ENCODE assay signal across 10 mouse cellular contexts in genomic region chr19:6048681-6049410, GRCm38 (mm10). TPM values are rescaled to one million over a fixed set of nuclear protein-coding genes. Genes with fewer than 3 reads are reported as not detected.
DNase-seq lines count a peak whose midpoint lies in the region; ATAC-seq and TF ChIP-seq lines count a peak whose summit lies in the region.
"Had no signal": no experiment of that assay in that cellular context is flagged by ENCODE, and none has a peak within 500 bp of the region (broad histone marks: within the 10 kb centered on the region; RNA-seq: fewer than 3 reads in every experiment).

No protein-coding gene starts in this region.

- no peak for TF ChIP-seq RAD21 in CH12.LX (IDR thresholded peaks at IDR 0.05; ENCODE audit: low read depth, low read length)

- no peaks in the 10 kb centered on the region for H3K9me3 ChIP-seq in hindbrain, embryonic 12.5 days (replicated peaks)
- no peaks in the 10 kb centered on the region for H3K9me3 ChIP-seq in hindbrain, embryonic 14.5 days (ENCODE audit: control insufficient read depth, low read length)
- H3K9me3 ChIP-seq in CH12.LX (replicated peaks; ENCODE audit: low read length) = no peaks in the 10 kb centered on the region
- H3K9me3 ChIP-seq in liver, embryonic 13.5 days (replicated peaks) = no peaks in the 10 kb centered on the region
- H3K9me3 ChIP-seq: embryonic facial prominence, embryonic 15.5 days had no signal

- no peak overlapping the region for H3K4me2 ChIP-seq in hindbrain, embryonic 12.5 days (replicated peaks)
- no peak overlapping the region for H3K4me2 ChIP-seq in hindbrain, embryonic 14.5 days (replicated peaks)
- peak overlapping the region; percentile 93 for H3K4me2 ChIP-seq in CH12.LX (ENCODE audit: insufficient read depth, low read depth, poor library complexity, severe bottlenecking)
- H3K4me2 ChIP-seq in liver, embryonic 13.5 days = peak overlapping the region; percentile 97

- peaks cover 56% of the 10 kb centered on the region for H3K36me3 ChIP-seq in hindbrain, embryonic 12.5 days
- H3K36me3 ChIP-seq in hindbrain, embryonic 14.5 days (replicated peaks; ENCODE audit: control insufficient read depth, insufficient read depth) = peaks cover 60% of the 10 kb centered on the region
- H3K36me3 ChIP-seq in CH12.LX (replicated peaks in 1 of 2; ENCODE audit: control insufficient read depth in 1 of 2, insufficient read depth in 1 of 2, low read length in 1 of 2) = peaks cover 55 to 59% of the 10 kb centered on the region in 2 experiments
- peaks cover 61% of the 10 kb centered on the region for H3K36me3 ChIP-seq in liver, embryonic 13.5 days

- TF ChIP-seq EP300 in CH12.LX (IDR thresholded peaks at IDR 0.05; ENCODE audit: low read length) = peak; percentile 80

- H3K4me1 ChIP-seq in hindbrain, embryonic 12.5 days = peaks cover 25% of the 10 kb centered on the region
- peaks cover 21% of the 10 kb centered on the region for H3K4me1 ChIP-seq in hindbrain, embryonic 14.5 days (replicated peaks; ENCODE audit: control insufficient read depth, insufficient read depth, low read length)
- H3K4me1 ChIP-seq in CH12.LX (ENCODE audit: control insufficient read depth in 1 of 2, insufficient read depth in 2 of 2) = peaks cover 37 to 66% of the 10 kb centered on the region in 2 experiments
- peaks cover 50% of the 10 kb centered on the region for H3K4me1 ChIP-seq in liver, embryonic 13.5 days (replicated peaks)

- dilution Hi-C loops in CH12.LX (cut with MboI; ENCODE audit: extremely low pct_ligation_motif_present, extremely low pct_unique_long_range_greater_than_20kb, low sequenced_read_pairs) = no loop called here

- H3K27ac ChIP-seq in hindbrain, embryonic 12.5 days = no peak overlapping the region
- no peak overlapping the region for H3K27ac ChIP-seq in hindbrain, embryonic 14.5 days
- H3K27ac ChIP-seq in CH12.LX (ENCODE audit: insufficient read depth, low read depth) = peak overlapping the region; percentile 99
- H3K27ac ChIP-seq in liver, embryonic 13.5 days = peak overlapping the region; percentile 96
- H3K27ac ChIP-seq: embryonic facial prominence, embryonic 15.5 days had no signal

- H3K9ac ChIP-seq in hindbrain, embryonic 12.5 days = no peak overlapping the region
- no peak overlapping the region for H3K9ac ChIP-seq in hindbrain, embryonic 14.5 days
- peak overlapping the region; percentile 97 for H3K9ac ChIP-seq in CH12.LX (ENCODE audit: insufficient read depth, low read depth)
- peak overlapping the region; percentile 93 for H3K9ac ChIP-seq in liver, embryonic 13.5 days
- H3K9ac ChIP-seq: embryonic facial prominence, embryonic 15.5 days had no signal

- TF ChIP-seq POLR2A in CH12.LX (IDR thresholded peaks at IDR 0.05; ENCODE audit: low read depth, low read length) = peak; percentile 66

- in situ Hi-C loops in CH12.LX (cut with MboI; ENCODE audit: low pct_ligation_motif_present, low pct_unique_long_range_greater_than_20kb, low sequenced_read_pairs) = no loop called here

- no peak for DNase-seq in hindbrain, embryonic 14.5 days (ENCODE audit: low spot score)
- DNase-seq in A20 (ENCODE audit: low read depth, low spot score) = peak; percentile 91
- peak; percentile 83 for DNase-seq in CH12.LX (ENCODE audit: extremely low read depth)
- DNase-seq in liver, embryonic 13.5 days = no peak
- DNase-seq in frontal cortex, postnatal 10 days (ENCODE audit: low spot score in 2 of 2) = no peak
- no peak for DNase-seq in urinary bladder, postnatal 14 days (ENCODE audit: low spot score)
- DNase-seq: lung, adult 2 months; right cerebral cortex, postnatal 14 days had no signal

- 0 out of 2 replicates have a peak overlapping the region, but pooled peaks have one; percentile 2 for H3K4me3 ChIP-seq in hindbrain, embryonic 12.5 days
- H3K4me3 ChIP-seq in hindbrain, embryonic 14.5 days (replicated peaks; ENCODE audit: low read length) = no peak overlapping the region
- peak overlapping the region; percentile 82 to 99 (median 98) for H3K4me3 ChIP-seq in CH12.LX (replicated peaks in 1 of 3; ENCODE audit: low read depth in 2 of 3, low read length in 2 of 3, poor library complexity in 1 of 3)
- peak overlapping the region; percentile 89 for H3K4me3 ChIP-seq in liver, embryonic 13.5 days (replicated peaks)

- TF ChIP-seq CTCF in CH12.LX (conservative IDR thresholded peaks at IDR 0.05 in 1 of 2, IDR thresholded peaks at IDR 0.05 in 1 of 2; ENCODE audit: low read depth in 2 of 2, low read length in 2 of 2) = no peak

- peaks cover 56% of the 10 kb centered on the region for H3K79me2 ChIP-seq in CH12.LX (replicated peaks; ENCODE audit: control insufficient read depth, extremely low read depth, insufficient read depth, poor library complexity, severe bottlenecking)

- no peak for ATAC-seq in hindbrain, embryonic 12.5 days (ENCODE audit: low FRiP score)
- no peak for ATAC-seq in hindbrain, embryonic 14.5 days (ENCODE audit: low FRiP score)
- ATAC-seq in liver, embryonic 13.5 days (ENCODE audit: low read depth) = no peak

- H3K27me3 ChIP-seq in hindbrain, embryonic 12.5 days = no peaks in the 10 kb centered on the region
- H3K27me3 ChIP-seq in hindbrain, embryonic 14.5 days (ENCODE audit: control insufficient read depth, insufficient read depth, low read length) = no peaks in the 10 kb centered on the region
- no peaks in the 10 kb centered on the region for H3K27me3 ChIP-seq in CH12.LX (replicated peaks)
- H3K27me3 ChIP-seq in liver, embryonic 13.5 days = no peaks in the 10 kb centered on the region
- H3K27me3 ChIP-seq: embryonic facial prominence, embryonic 15.5 days had no signal

- WGBS in hindbrain, embryonic 12.5 days = 90% methylated on average over 11 of the region's 11 CpGs
- 94% methylated on average over 11 of the region's 11 CpGs for WGBS in hindbrain, embryonic 14.5 days
- WGBS in liver, embryonic 13.5 days (ENCODE audit: insufficient replicate concordance) = 47% methylated on average over 11 of the region's 11 CpGs

TF ChIP-seq in CH12.LX, 34 proteins besides CTCF, POLR2A, EP300 and RAD21 (continues in another document):
- TF ChIP-seq SMC3 (IDR thresholded peaks at IDR 0.05; ENCODE audit: low read depth, low read length) (no peak), MEF2A (IDR thresholded peaks at IDR 0.05; ENCODE audit: borderline replicate concordance, low read depth, low read length) (peak; percentile 92), MAZ (IDR thresholded peaks at IDR 0.05; ENCODE audit: low read depth, low read length) (peak; percentile 59; the same call in 1 of the 2 replicates), ZNF384 (IDR thresholded peaks at IDR 0.05; ENCODE audit: low read depth, low read length) (no peak), SIN3A (IDR thresholded peaks at IDR 0.05; ENCODE audit: low read length) (peak; percentile 75), USF2 (conservative IDR thresholded peaks at IDR 0.05; ENCODE audit: low read depth, low read length) (no peak), TBP (conservative IDR thresholded peaks at IDR 0.05; ENCODE audit: low read depth, low read length) (peak; percentile 81), ELF1 (IDR thresholded peaks at IDR 0.05; ENCODE audit: low read depth, low read length) (peak; percentile 40; the same call in 1 of the 2 replicates), BHLHE40 (IDR thresholded peaks at IDR 0.05; ENCODE audit: low read depth, low read length) (0 out of 2 replicates have a peak, but pooled peaks have one; percentile 6), TCF12 (IDR thresholded peaks at IDR 0.05; ENCODE audit: low read depth, low read length) (peak; percentile 90), POLR2AphosphoS2 (IDR thresholded peaks at IDR 0.05; ENCODE audit: low read depth, low read length) (peak; percentile 31; the same call in 1 of the 2 replicates), NRF1 (IDR thresholded peaks at IDR 0.05; ENCODE audit: low read depth, low read length) (peak; percentile 33; the same call in 1 of the 2 replicates)

RNA-seq across cellular contexts. Expression of gene Syvn1, which starts 2.5 kb away (rescaled TPM):
- 31.7 and 32.8 TPM in 2 replicates for polyA plus RNA-seq in hindbrain, embryonic 12.5 days (2016; fragmentation: Nextera tagmentation; extraction: Ambion mirVana)
- 28.7 and 32.9 TPM in 2 replicates for polyA plus RNA-seq in hindbrain, embryonic 14.5 days (2014; fragmentation: Nextera tagmentation; extraction: Ambion mirVana)
- total RNA-seq in CH12.LX (2012; rRNA removed) (26.8 and 32.0 TPM in 2 replicates), CH12.LX (2014; rRNA removed) (13.5 and 16.5 TPM in 2 replicates)
- 82.5 and 106 TPM in 2 replicates for polyA plus RNA-seq in CH12.LX (2012; ENCODE audit: insufficient read length, low read depth)
- 11.6 and 13.9 TPM in 2 replicates for polyA plus RNA-seq in liver, embryonic 13.5 days (2015; fragmentation: Nextera tagmentation; extraction: Ambion mirVana)

RNA-seq across cellular contexts. Expression of gene Mrpl49, which starts 8.7 kb away (rescaled TPM):
- 65.1 and 67.5 TPM in 2 replicates for polyA plus RNA-seq in hindbrain, embryonic 12.5 days (2016; fragmentation: Nextera tagmentation; extraction: Ambion mirVana)
- 64.2 and 64.5 TPM in 2 replicates for polyA plus RNA-seq in hindbrain, embryonic 14.5 days (2014; fragmentation: Nextera tagmentation; extraction: Ambion mirVana)
- total RNA-seq in CH12.LX (2012; rRNA removed) (37.4 and 49.8 TPM in 2 replicates), CH12.LX (2014; rRNA removed) (59.0 and 60.9 TPM in 2 replicates)
- 55.6 and 66.6 TPM in 2 replicates for polyA plus RNA-seq in CH12.LX (2012; ENCODE audit: insufficient read length, low read depth)
- polyA plus RNA-seq in liver, embryonic 13.5 days (2015; fragmentation: Nextera tagmentation; extraction: Ambion mirVana) = 50.2 and 59.4 TPM in 2 replicates

RNA-seq across cellular contexts. Expression of gene Fau, which starts 8.8 kb away (rescaled TPM):
- 561 and 621 TPM in 2 replicates for polyA plus RNA-seq in hindbrain, embryonic 12.5 days (2016; fragmentation: Nextera tagmentation; extraction: Ambion mirVana)
- polyA plus RNA-seq in hindbrain, embryonic 14.5 days (2014; fragmentation: Nextera tagmentation; extraction: Ambion mirVana) = 537 and 672 TPM in 2 replicates
- total RNA-seq in CH12.LX (2012; rRNA removed) (2,266 and 2,403 TPM in 2 replicates), CH12.LX (2014; rRNA removed) (1,142 and 1,239 TPM in 2 replicates)
- polyA plus RNA-seq in CH12.LX (2012; ENCODE audit: insufficient read length, low read depth) = 2,522 and 2,776 TPM in 2 replicates
- polyA plus RNA-seq in liver, embryonic 13.5 days (2015; fragmentation: Nextera tagmentation; extraction: Ambion mirVana) = 639 and 696 TPM in 2 replicates

RNA-seq across cellular contexts. Expression of gene Znhit2, which starts 12.1 kb away (rescaled TPM):
- 33.6 and 34.4 TPM in 2 replicates for polyA plus RNA-seq in hindbrain, embryonic 12.5 days (2016; fragmentation: Nextera tagmentation; extraction: Ambion mirVana)
- polyA plus RNA-seq in hindbrain, embryonic 14.5 days (2014; fragmentation: Nextera tagmentation; extraction: Ambion mirVana) = 35.3 and 36.3 TPM in 2 replicates
- total RNA-seq in CH12.LX (2012; rRNA removed) (29.2 and 32.7 TPM in 2 replicates), CH12.LX (2014; rRNA removed) (20.9 and 22.6 TPM in 2 replicates)
- polyA plus RNA-seq in CH12.LX (2012; ENCODE audit: insufficient read length, low read depth) = 20.1 and 20.5 TPM in 2 replicates
- 22.1 and 23.2 TPM in 2 replicates for polyA plus RNA-seq in liver, embryonic 13.5 days (2015; fragmentation: Nextera tagmentation; extraction: Ambion mirVana)

RNA-seq across cellular contexts. Expression of gene Tm7sf2, which starts 19.3 kb away (rescaled TPM):
- 38.0 and 40.3 TPM in 2 replicates for polyA plus RNA-seq in hindbrain, embryonic 12.5 days (2016; fragmentation: Nextera tagmentation; extraction: Ambion mirVana)
- 58.9 and 59.8 TPM in 2 replicates for polyA plus RNA-seq in hindbrain, embryonic 14.5 days (2014; fragmentation: Nextera tagmentation; extraction: Ambion mirVana)
- total RNA-seq in CH12.LX (2012; rRNA removed) (8.7 and 10.8 TPM in 2 replicates), CH12.LX (2014; rRNA removed) (8.8 and 11.7 TPM in 2 replicates)
- polyA plus RNA-seq in CH12.LX (2012; ENCODE audit: insufficient read length, low read depth) = 7.9 and 15.1 TPM in 2 replicates
- polyA plus RNA-seq in liver, embryonic 13.5 days (2015; fragmentation: Nextera tagmentation; extraction: Ambion mirVana) = 30.6 and 33.2 TPM in 2 replicates

Comparison
In these comparisons a context has a peak if more than half of its experiments do, and no peak if none do; other contexts are left out.
1. H3K27ac ChIP-seq: peak in CH12.LX (single experiment) and liver, embryonic 13.5 days (single experiment); none in hindbrain, embryonic 12.5 days (single experiment) and hindbrain, embryonic 14.5 days (single experiment).
2. H3K4me2 ChIP-seq: peak in CH12.LX (single experiment) and liver, embryonic 13.5 days (single experiment); none in hindbrain, embryonic 12.5 days (single experiment) and hindbrain, embryonic 14.5 days (single experiment).
3. H3K9ac ChIP-seq: peak in CH12.LX (single experiment) and liver, embryonic 13.5 days (single experiment); none in hindbrain, embryonic 12.5 days (single experiment) and hindbrain, embryonic 14.5 days (single experiment).
4. DNase-seq: peak in A20 (single experiment) and CH12.LX (single experiment); none in hindbrain, embryonic 14.5 days (single experiment), liver, embryonic 13.5 days (single experiment), frontal cortex, postnatal 10 days (0 of 2) and urinary bladder, postnatal 14 days (single experiment).